Mouse (Mus musculus) thymus, postnatal 36 days (tissue): ENCODE data around the gene Zar1l.
"Not testable (repeated sequence)": the region's sequence is repeated elsewhere in the genome, so short reads cannot be mapped to it uniquely, and the experiment has no call there.

ENCODE experiments used
- DNase-seq, 2 experiments: peaks; one replicate each; pipeline ENCODE4 v3.0.0; 2022; ENCODE audit warnings: mixed read lengths in 2 of 2

Gene Zar1l

GRCm38 (mm10) chr5:150518064-150518463 lies at the start of gene Zar1l:
Gene Zar1l, minus strand, starts transcription at chr5:150518164.
- no peak for DNase-seq

- no peak for DNase-seq
These were observed 49.0 kb upstream of the Zar1l start for GRCm38 (mm10) chr5:150566971-150567370.

GRCm38 (mm10) chr5:150566226-150566625 lies 48.3 kb upstream of the Zar1l start:
- DNase-seq = no peak

GRCm38 (mm10) chr5:150564426-150564825 lies 46.5 kb upstream of the Zar1l start:
- DNase-seq = no peak

GRCm38 (mm10) chr5:150561783-150562182 lies 43.8 kb upstream of the Zar1l start:
- DNase-seq = no peak

- DNase-seq = no peak
These were observed 43.4 kb upstream of the Zar1l start for GRCm38 (mm10) chr5:150561376-150561775.

- no peak for DNase-seq
These were observed 42.9 kb upstream of the Zar1l start for GRCm38 (mm10) chr5:150560851-150561250.

GRCm38 (mm10) chr5:150559519-150560103 lies 41.6 kb upstream of the Zar1l start:
- no peak for DNase-seq

- no peak for DNase-seq
These were observed 33.7 kb upstream of the Zar1l start for GRCm38 (mm10) chr5:150551637-150552036.

- no peak for DNase-seq
These were observed 25.2 kb upstream of the Zar1l start for GRCm38 (mm10) chr5:150543184-150543583.

GRCm38 (mm10) chr5:150541302-150541701 lies 23.3 kb upstream of the Zar1l start:
- DNase-seq = no peak

GRCm38 (mm10) chr5:150525239-150525638 lies 7.3 kb upstream of the Zar1l start:
- DNase-seq = no peak

GRCm38 (mm10) chr5:150522867-150523234 lies 4.9 kb upstream of the Zar1l start:
- DNase-seq = no peak

- peak; percentile 89 to 90 for DNase-seq
These were observed 4.2 kb upstream of the Zar1l start, which contains the start of gene Brca2 for GRCm38 (mm10) chr5:150521937-150522866. Gene Brca2, plus strand, starts transcription at chr5:150522630.

GRCm38 (mm10) chr5:150519551-150519950 lies 1.6 kb upstream of the Zar1l start:
- no peak for DNase-seq

- no peak for DNase-seq
These were observed 3.9 kb downstream of the Zar1l start for GRCm38 (mm10) chr5:150514027-150514426.

GRCm38 (mm10) chr5:150513264-150513663 lies 4.7 kb downstream of the Zar1l start:
- no peak for DNase-seq

GRCm38 (mm10) chr5:150510451-150511225 lies 7.3 kb downstream of the Zar1l start:
- no peak for DNase-seq

- DNase-seq = peak; percentile 22 to 32
These were observed 22.2 kb downstream of the Zar1l start for GRCm38 (mm10) chr5:150495792-150496191.

GRCm38 (mm10) chr5:150491573-150492173 lies 26.3 kb downstream of the Zar1l start:
- not testable (repeated sequence) for DNase-seq

- no peak for DNase-seq
These were observed 27.1 kb downstream of the Zar1l start for GRCm38 (mm10) chr5:150490821-150491220.

GRCm38 (mm10) chr5:150490285-150490684 lies 27.7 kb downstream of the Zar1l start:
- DNase-seq = no peak

- no peak for DNase-seq
These were observed 32.8 kb downstream of the Zar1l start for GRCm38 (mm10) chr5:150485198-150485597.
